Mouse (Mus musculus): ENCODE results near the gene Zfyve9.

DNA sequence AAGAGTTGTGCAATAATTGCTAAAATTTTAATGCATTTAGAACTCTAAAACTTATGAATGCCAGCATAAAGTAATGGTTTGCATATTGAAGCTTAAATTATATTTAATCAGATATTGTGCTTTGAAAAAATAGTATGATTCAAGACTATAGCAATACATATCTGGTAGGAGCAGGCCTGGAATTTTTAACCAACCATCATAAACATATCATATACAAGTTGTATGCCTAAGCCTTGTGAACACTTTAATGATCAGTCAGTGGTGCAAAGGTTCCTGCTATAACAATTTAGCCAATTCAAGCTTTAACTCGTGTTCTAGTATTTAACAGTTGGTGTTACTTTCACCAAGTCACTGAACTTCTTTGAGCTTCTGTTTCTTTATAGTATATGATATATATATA is 50.1 kb downstream of the Zfyve9 start:
- TF ChIP-seq CTCF (IDR thresholded peaks at IDR 0.05; ENCODE audit: low read depth) (no peak), EP300 (optimal IDR thresholded peaks at IDR 0.05) (no peak)

Data from stomach, postnatal 0 days (tissue).